Mouse (Mus musculus): ENCODE data around the gene Olfr1058. TPM values are rescaled to one million over a fixed set of nuclear protein-coding genes. Genes with fewer than 3 reads are reported as not detected.

Olfr1058 gene
- polyA plus RNA-seq, 1 experiment from 2014 or later = not detected

Other genes with a start within 250 kb of the Olfr1058 start
- gene Olfr1040, start 241.8 kb downstream of the Olfr1058 start, polyA plus RNA-seq (2015; fragmentation: Nextera tagmentation; extraction: Ambion mirVana) = not detected in 2 replicates
- gene Olfr1042, start 226.7 kb downstream of the Olfr1058 start, polyA plus RNA-seq (2015; fragmentation: Nextera tagmentation; extraction: Ambion mirVana) = not detected in 2 replicates
- not detected in 2 replicates for gene Olfr1043, start 221.0 kb downstream of the Olfr1058 start, polyA plus RNA-seq (2015; fragmentation: Nextera tagmentation; extraction: Ambion mirVana)
- not detected in 2 replicates for gene Olfr1044, start 210.7 kb downstream of the Olfr1058 start, polyA plus RNA-seq (2015; fragmentation: Nextera tagmentation; extraction: Ambion mirVana)
- gene Olfr52, start 202.9 kb downstream of the Olfr1058 start, polyA plus RNA-seq (2015; fragmentation: Nextera tagmentation; extraction: Ambion mirVana) = not detected in 2 replicates
- not detected in 2 replicates for gene Olfr1045, start 185.6 kb downstream of the Olfr1058 start, polyA plus RNA-seq (2015; fragmentation: Nextera tagmentation; extraction: Ambion mirVana)
- not detected in 2 replicates for gene Olfr1046, start 169.2 kb downstream of the Olfr1058 start, polyA plus RNA-seq (2015; fragmentation: Nextera tagmentation; extraction: Ambion mirVana)
- not detected in 2 replicates for gene Olfr1047, start 157.2 kb downstream of the Olfr1058 start, polyA plus RNA-seq (2015; fragmentation: Nextera tagmentation; extraction: Ambion mirVana)
- gene Olfr1048, start 148.3 kb downstream of the Olfr1058 start, polyA plus RNA-seq (2015; fragmentation: Nextera tagmentation; extraction: Ambion mirVana) = not detected in 2 replicates
- gene Olfr1049, start 130.2 kb downstream of the Olfr1058 start, polyA plus RNA-seq (2015; fragmentation: Nextera tagmentation; extraction: Ambion mirVana) = not detected in 2 replicates
- not detected in 2 replicates for gene Olfr1051, start 109.5 kb downstream of the Olfr1058 start, polyA plus RNA-seq (2015; fragmentation: Nextera tagmentation; extraction: Ambion mirVana)
- gene Olfr1052, start 96.1 kb downstream of the Olfr1058 start, polyA plus RNA-seq (2015; fragmentation: Nextera tagmentation; extraction: Ambion mirVana) = not detected in 2 replicates
- gene Olfr1053, start 73.3 kb downstream of the Olfr1058 start, polyA plus RNA-seq (2015; fragmentation: Nextera tagmentation; extraction: Ambion mirVana) = not detected in 2 replicates
- not detected in 2 replicates for gene Olfr1054, start 53.1 kb downstream of the Olfr1058 start, polyA plus RNA-seq (2015; fragmentation: Nextera tagmentation; extraction: Ambion mirVana)
- not detected in 2 replicates for gene Olfr1055, start 38.3 kb downstream of the Olfr1058 start, polyA plus RNA-seq (2015; fragmentation: Nextera tagmentation; extraction: Ambion mirVana)
- gene Olfr1056, start 26.1 kb downstream of the Olfr1058 start, polyA plus RNA-seq (2015; fragmentation: Nextera tagmentation; extraction: Ambion mirVana) = not detected in 2 replicates
- not detected in 2 replicates for gene Olfr1057, start 10.2 kb downstream of the Olfr1058 start, polyA plus RNA-seq (2015; fragmentation: Nextera tagmentation; extraction: Ambion mirVana)
- gene Olfr1061, start 25.5 kb upstream of the Olfr1058 start, polyA plus RNA-seq (2015; fragmentation: Nextera tagmentation; extraction: Ambion mirVana) = not detected in 2 replicates
- gene Olfr1062, start 38.2 kb upstream of the Olfr1058 start, polyA plus RNA-seq (2015; fragmentation: Nextera tagmentation; extraction: Ambion mirVana) = not detected in 2 replicates
- gene Olfr1065, start 62.0 kb upstream of the Olfr1058 start, polyA plus RNA-seq (2015; fragmentation: Nextera tagmentation; extraction: Ambion mirVana) = not detected in 2 replicates
- not detected in 2 replicates for gene Olfr1066, start 67.7 kb upstream of the Olfr1058 start, polyA plus RNA-seq (2015; fragmentation: Nextera tagmentation; extraction: Ambion mirVana)
- gene Olfr228, start 98.8 kb upstream of the Olfr1058 start, polyA plus RNA-seq (2015; fragmentation: Nextera tagmentation; extraction: Ambion mirVana) = not detected in 2 replicates
- gene Olfr1076, start 119.9 kb upstream of the Olfr1058 start, polyA plus RNA-seq (2015; fragmentation: Nextera tagmentation; extraction: Ambion mirVana) = not detected in 2 replicates
- gene Olfr1079, start 153.9 kb upstream of the Olfr1058 start, polyA plus RNA-seq (2015; fragmentation: Nextera tagmentation; extraction: Ambion mirVana) = not detected in 2 replicates
- gene Olfr1080, start 169.7 kb upstream of the Olfr1058 start, polyA plus RNA-seq (2015; fragmentation: Nextera tagmentation; extraction: Ambion mirVana) = not detected in 2 replicates
- not detected in 2 replicates for gene Olfr1082, start 210.4 kb upstream of the Olfr1058 start, polyA plus RNA-seq (2015; fragmentation: Nextera tagmentation; extraction: Ambion mirVana)

All from midbrain, embryonic 15.5 days (tissue).